Mouse (Mus musculus): ENCODE measurements around the gene Sass6.

Gene Sass6

GRCm38 (mm10) chr3:116615318-116616068 lies 20.7 kb downstream of the Sass6 start:
- TF ChIP-seq GATA4 (IDR thresholded peaks at IDR 0.05; ENCODE audit: insufficient replicate concordance, low read length) = no peak

- no peak for TF ChIP-seq GATA4 (IDR thresholded peaks at IDR 0.05; ENCODE audit: insufficient replicate concordance, low read length)
These were observed 24.1 kb downstream of the Sass6 start for GRCm38 (mm10) chr3:116618855-116619254.

DNA sequence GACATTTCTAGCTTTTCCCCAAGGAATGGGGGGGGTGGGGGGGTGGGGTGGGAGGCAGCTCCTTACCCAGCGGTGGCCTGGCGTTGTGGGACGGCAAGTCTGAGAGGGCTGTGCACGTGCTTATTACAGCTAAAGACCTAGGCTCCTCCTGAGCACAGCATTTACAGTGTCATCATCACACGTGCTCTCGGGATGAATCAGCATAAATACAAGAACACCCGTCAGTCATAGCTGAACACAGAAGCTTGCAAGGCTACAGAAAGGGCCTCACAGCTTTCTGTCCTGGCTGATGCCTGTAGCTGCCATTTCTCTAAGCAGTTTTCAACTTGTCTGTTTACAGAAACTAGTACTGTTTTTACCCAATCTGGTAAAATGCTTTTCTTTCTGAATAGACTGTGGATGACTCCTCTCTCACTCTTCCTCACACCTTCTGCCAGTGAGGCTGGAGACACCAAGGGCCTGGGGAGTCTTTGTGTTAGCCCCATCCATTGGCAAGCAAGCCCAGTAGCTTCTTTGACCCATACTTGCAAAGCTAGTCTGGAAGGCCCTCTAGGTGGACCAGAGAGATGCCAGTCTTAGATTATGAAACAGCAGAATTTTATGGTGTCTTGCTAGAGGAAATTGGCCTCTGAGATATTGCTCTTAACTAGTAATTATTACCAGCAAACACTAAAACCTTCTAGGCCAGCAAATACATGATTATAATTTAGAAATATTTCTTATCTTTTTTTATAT lies 26.0 kb downstream of the Sass6 start:
- no peak for TF ChIP-seq GATA4 (IDR thresholded peaks at IDR 0.05; ENCODE audit: insufficient replicate concordance, low read length)

- TF ChIP-seq GATA4 (IDR thresholded peaks at IDR 0.05; ENCODE audit: insufficient replicate concordance, low read length) = no peak
These were observed 27.9 kb downstream of the Sass6 start for GRCm38 (mm10) chr3:116622641-116623040.

DNA sequence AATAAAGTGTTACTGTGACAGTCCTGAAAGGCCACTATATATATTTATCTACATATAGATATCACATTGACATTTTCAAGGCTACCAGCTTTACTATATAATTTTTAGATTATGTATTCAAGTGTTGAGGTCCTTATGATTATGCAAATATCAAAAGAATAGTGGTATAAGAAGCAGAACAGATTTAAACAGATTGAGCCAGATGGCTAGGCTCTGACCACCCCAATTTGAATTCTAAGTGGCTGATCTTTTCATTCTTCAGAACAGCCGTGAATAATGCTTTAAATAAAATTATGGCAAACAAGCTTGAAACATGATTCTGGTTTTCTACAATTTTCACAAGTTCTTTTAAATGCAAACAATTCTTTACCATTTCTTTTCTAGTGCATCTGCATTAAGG lies 36.7 kb downstream of the Sass6 start:
- TF ChIP-seq GATA4 (IDR thresholded peaks at IDR 0.05; ENCODE audit: insufficient replicate concordance, low read length) = no peak

DNA sequence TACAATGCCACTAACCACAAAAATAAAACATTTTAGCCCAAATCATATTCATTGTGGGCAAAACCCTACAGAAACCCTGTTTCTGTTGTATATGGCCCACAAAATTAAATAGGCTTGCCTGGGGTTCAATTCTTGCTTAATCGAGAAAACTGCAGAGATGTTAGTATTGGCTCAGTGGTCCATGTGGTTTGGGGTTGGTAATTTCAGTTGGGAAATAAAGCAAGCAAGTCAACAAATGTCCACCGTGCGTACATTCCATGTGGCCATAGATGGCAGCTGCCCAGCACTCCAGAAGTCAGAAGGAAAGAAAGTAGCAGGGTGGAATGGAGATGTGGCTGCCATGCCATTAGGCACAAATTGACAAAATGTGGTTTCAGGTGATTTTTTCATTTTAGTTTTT lies 38.2 kb downstream of the Sass6 start:
- TF ChIP-seq GATA4 (IDR thresholded peaks at IDR 0.05; ENCODE audit: insufficient replicate concordance, low read length) = no peak

GRCm38 (mm10) chr3:116634091-116634490 lies 39.3 kb downstream of the Sass6 start:
- no peak for TF ChIP-seq GATA4 (IDR thresholded peaks at IDR 0.05; ENCODE audit: insufficient replicate concordance, low read length)

GRCm38 (mm10) chr3:116634853-116635252 lies 40.1 kb downstream of the Sass6 start:
- no peak for TF ChIP-seq GATA4 (IDR thresholded peaks at IDR 0.05; ENCODE audit: insufficient replicate concordance, low read length)

- no peak for TF ChIP-seq GATA4 (IDR thresholded peaks at IDR 0.05; ENCODE audit: insufficient replicate concordance, low read length)
These were observed 41.0 kb downstream of the Sass6 start for GRCm38 (mm10) chr3:116635799-116636198.

DNA sequence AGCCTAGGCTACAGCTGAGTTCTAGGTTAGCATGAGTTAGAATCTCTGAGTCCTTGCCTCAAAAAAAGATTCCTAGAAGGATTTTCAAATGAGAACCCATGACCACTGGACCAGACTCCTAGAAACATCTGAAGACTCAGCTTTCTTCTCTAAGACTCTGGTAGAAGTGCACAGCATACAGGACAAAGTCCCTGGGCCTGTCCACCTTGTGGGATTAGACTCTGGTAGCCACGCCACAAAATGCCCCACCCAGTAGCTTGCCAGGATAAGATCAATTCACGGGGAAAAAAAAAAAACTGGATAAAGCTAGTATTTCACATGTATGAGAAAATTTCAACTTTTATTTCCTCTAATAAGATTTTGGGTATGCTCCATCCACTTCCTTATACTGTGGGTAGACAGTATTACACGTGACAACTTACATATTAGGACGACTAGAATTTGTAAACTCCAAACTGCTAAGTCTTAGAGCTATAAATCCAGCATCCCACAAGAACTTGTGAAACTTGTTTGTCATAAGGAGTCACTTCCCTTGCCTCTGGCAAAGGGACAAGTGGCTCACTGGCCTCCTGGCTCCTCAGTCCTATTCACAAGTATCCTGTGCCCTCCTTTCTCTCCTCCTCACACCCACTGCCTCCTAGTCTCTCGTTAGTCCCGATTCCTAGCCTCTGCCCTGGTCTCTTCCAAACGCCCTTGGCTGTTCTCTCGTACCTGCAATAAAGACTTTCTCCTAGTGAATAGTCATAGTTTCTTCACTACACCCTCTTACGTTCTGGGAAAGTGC lies 43.1 kb downstream of the Sass6 start:
- TF ChIP-seq GATA4 (IDR thresholded peaks at IDR 0.05; ENCODE audit: insufficient replicate concordance, low read length) = no peak

GRCm38 (mm10) chr3:116638572-116638971 lies 43.8 kb downstream of the Sass6 start:
- TF ChIP-seq GATA4 (IDR thresholded peaks at IDR 0.05; ENCODE audit: insufficient replicate concordance, low read length) = no peak

DNA sequence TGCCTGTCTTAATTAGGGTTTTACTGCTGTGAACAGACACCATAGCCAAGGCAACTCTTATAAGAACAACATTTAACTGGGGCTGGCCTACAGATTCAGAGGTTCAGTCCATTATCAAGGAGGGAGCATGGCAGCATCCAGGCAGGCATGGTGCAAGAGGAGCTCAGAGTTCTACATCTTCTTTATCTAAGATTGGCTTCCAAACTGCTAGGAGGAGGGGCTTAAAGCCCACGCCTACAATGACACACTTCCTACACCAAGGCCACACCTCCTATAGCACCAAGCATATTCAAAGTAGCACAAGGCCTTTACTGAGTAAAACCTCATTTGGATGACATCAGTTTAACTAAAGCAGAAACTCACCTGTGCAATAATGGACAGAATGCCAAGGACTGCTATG lies 45.2 kb downstream of the Sass6 start:
- no peak for TF ChIP-seq GATA4 (IDR thresholded peaks at IDR 0.05; ENCODE audit: insufficient replicate concordance, low read length)

- TF ChIP-seq GATA4 (IDR thresholded peaks at IDR 0.05; ENCODE audit: insufficient replicate concordance, low read length) = no peak
These were observed 47.1 kb downstream of the Sass6 start for GRCm38 (mm10) chr3:116641811-116642371.

DNA sequence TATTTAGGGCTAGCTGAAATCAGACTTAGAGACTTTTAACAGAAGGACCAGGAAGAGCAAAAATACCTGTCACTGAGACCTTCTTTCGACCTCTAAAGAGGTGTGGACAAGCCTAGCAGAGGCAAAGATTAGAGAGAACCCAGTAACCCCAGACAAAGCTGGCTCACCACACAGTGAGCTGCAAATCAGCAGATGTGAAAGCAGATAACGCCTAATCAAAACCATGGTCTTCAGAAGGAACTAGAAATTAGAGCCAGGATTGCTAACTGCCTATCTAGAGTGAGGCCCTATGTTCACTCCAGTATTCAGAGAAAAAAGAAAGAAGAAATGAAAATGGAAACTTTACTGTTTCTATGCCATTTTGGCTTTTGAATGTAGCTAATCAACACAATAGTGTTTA lies 47.6 kb downstream of the Sass6 start:
- TF ChIP-seq GATA4 (IDR thresholded peaks at IDR 0.05; ENCODE audit: insufficient replicate concordance, low read length) = no peak

- no peak for TF ChIP-seq GATA4 (IDR thresholded peaks at IDR 0.05; ENCODE audit: insufficient replicate concordance, low read length)
These were observed 51.6 kb downstream of the Sass6 start for GRCm38 (mm10) chr3:116646387-116646786.

Measured in liver, adult (tissue).